In the genomic region with DNA sequence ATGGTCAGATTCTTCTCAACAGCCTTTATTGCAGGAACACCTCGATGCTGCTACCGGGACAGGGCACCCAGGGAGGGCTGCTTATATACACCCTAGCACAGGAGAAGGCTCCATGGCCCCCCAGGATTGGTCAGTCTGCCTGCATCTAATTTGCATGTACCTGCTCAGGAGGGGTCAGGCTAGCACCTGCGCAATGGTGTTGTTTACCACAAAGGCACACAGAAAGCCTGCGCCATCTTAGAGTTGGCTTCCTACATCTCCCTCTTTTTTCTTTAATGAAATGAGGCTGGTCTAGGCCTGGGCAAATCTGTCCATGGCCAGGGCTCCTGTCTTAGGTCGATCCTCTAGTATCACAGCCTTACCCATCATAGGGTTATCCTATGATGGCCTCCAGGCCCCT, we compare ENCODE assay signal across 17 mouse cellular contexts. TPM values are rescaled to one million over a fixed set of nuclear protein-coding genes. Genes with fewer than 3 reads are reported as not detected.
"Had no signal": no experiment of that assay in that cellular context is flagged by ENCODE, and none has a peak within 500 bp of the region (broad histone marks: within the 10 kb centered on the region; RNA-seq: fewer than 3 reads in every experiment).

No protein-coding gene starts in this region.

- H3K27ac ChIP-seq: midbrain, embryonic 12.5 days; neural tube, embryonic 13.5 days; neural tube, embryonic 15.5 days had no signal

- H3K9me3 ChIP-seq: neural tube, embryonic 15.5 days had no signal

- H3K27me3 ChIP-seq: midbrain, embryonic 12.5 days; neural tube, embryonic 13.5 days; neural tube, embryonic 15.5 days had no signal

- H3K4me3 ChIP-seq: neural tube, embryonic 15.5 days had no signal

- ATAC-seq: midbrain, embryonic 16.5 days had no signal

- DNase-seq: lung, embryonic 14.5 days; lung, postnatal 10 days; lung, postnatal 4 days; midbrain, embryonic 14.5 days; retina, postnatal 1 day; right cerebral cortex, adult 18-20 months; right cerebral cortex, postnatal 25 days; right cerebral cortex, postnatal 4 days; spleen, adult 18-20 months; thymus, adult 18-20 months; thymus, postnatal 14 days; thymus, postnatal 36 days had no signal

- H3K9ac ChIP-seq: lung, embryonic 14.5 days; neural tube, embryonic 15.5 days had no signal

RNA-seq across cellular contexts. Expression of a gene that starts 50.1 kb away (rescaled TPM):
- polyA plus RNA-seq: small intestine, adult 2 months had no signal
